Mouse (Mus musculus) erythroblast, embryonic 14.5 days (primary cell): Measurements from ENCODE around the gene Myh4.

Experiments used
- GATA1 ChIP-seq: IDR thresholded peaks from 2 replicates; pipeline ENCODE4 v1.6.1; 2012; ENCODE audit warnings: low read length, inconsistent platforms, mixed read lengths
- TAL1 ChIP-seq: IDR thresholded peaks from 3 replicates; pipeline ENCODE4 v1.6.1; 2012; ENCODE audit warnings: low read length, inconsistent platforms, mixed read lengths

DNA sequence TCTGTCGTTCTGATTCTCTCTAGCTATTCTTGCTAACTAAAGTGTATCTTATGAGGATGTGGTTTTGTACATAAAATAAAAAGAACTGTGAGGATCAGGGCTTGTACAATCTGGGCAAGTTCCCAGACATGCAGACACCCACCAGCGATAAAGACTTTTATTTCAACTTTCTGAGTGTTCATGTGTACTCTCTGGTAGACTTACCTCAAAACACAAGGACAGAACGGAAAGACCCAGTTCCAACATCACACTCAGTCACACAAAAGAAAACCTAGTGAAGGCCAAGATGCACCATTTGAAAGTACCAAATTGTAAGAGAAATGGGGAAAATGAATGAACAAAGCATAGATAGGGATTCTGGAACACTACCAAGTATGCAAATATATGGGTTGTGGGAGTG lies 9.1 kb upstream of the Myh4 start:
- TF ChIP-seq GATA1, result no peak
- no peak for TF ChIP-seq TAL1
